Mouse (Mus musculus) layer of hippocampus, adult 6 months (tissue): ENCODE data around the gene Pik3r5. TPM values are rescaled to one million over a fixed set of nuclear protein-coding genes. Genes with fewer than 3 reads are reported as not detected.

Source experiments
- long read RNA-seq, 2 experiments: library from polyadenylated mRNA; unstranded; transcript quantifications; one replicate each; pipeline ENCODE4 v2.0.0; 2019 to 2020
- polyA plus RNA-seq: library from polyadenylated mRNA; unstranded; fragments of <200 nt; fragmentation: Nextera tagmentation; gene quantifications from 2 replicates; pipeline ENCODE4 v1.2.3, GENCODE M21; 2021

Gene Pik3r5
- polyA plus RNA-seq = 0.83 and 1.2 TPM in 2 replicates
- long read RNA-seq, experiment 1, full-length matches to known transcripts = 2 of 2 reads
- long read RNA-seq, experiment 1, partial matches to known transcripts = 0 of 2 reads
- long read RNA-seq, experiment 1, other reads (novel, unspliced or antisense) = 0 of 2 reads
- long read RNA-seq, experiment 2, partial matches to known transcripts = 3 of 3 reads
- long read RNA-seq, experiment 2, other reads (novel, unspliced or antisense) = 0 of 3 reads

GRCm38 (mm10) chr11:68431699-68432360 lies at the start of gene Pik3r5:
Gene Pik3r5 (plus strand): TSS chr11:68432121.

GRCm38 (mm10) chr11:68400727-68401219 lies 31.1 kb upstream of the Pik3r5 start, which contains the start of gene Ntn1:
Gene Ntn1 (minus strand): TSS chr11:68400823.

GRCm38 (mm10) chr11:68502902-68503629 lies 71.1 kb downstream of the Pik3r5 start, which contains the start of gene Pik3r6:
Gene Pik3r6 (plus strand): TSS chr11:68503019.

Other genes starting within 250 kb of the Pik3r5 start
- 0.25 and 0.49 TPM in 2 replicates for gene Ntn1, start 31.3 kb upstream of the Pik3r5 start, polyA plus RNA-seq
- gene Pik3r6, start 70.9 kb downstream of the Pik3r5 start, polyA plus RNA-seq = 1.0 and 1.2 TPM in 2 replicates
- gene Mfsd6l, start 124.1 kb downstream of the Pik3r5 start, polyA plus RNA-seq = 0.06 and 0.24 TPM in 2 replicates
- gene Ccdc42, start 154.9 kb downstream of the Pik3r5 start, polyA plus RNA-seq = 0.35 and 0.53 TPM in 2 replicates